Mouse (Mus musculus) megakaryocyte, adult 5-6 weeks (primary cell): ENCODE data around the gene Ncor1. TPM values are rescaled to one million over a fixed set of nuclear protein-coding genes. Genes with fewer than 3 reads are reported as not detected.

Source experiments
- ATAC-seq: 2 replicates; pipeline ENCODE4 v1.8.0; 2016; ENCODE audit warnings: mild to moderate bottlenecking, inconsistent platforms; ENCODE audit not compliant: poor library complexity, severe bottlenecking
- total RNA-seq, 2 experiments: library from RNA; stranded (forward) in 1 of 2; stranded (reverse) in 1 of 2; fragments of 153-499, 151-499 nt in 1 of 2; fragments of 221-1000, 200-1000 nt in 1 of 2; gene quantifications; 2 replicates each; pipeline versions ENCODE4 v1.2.3 to v1.2.4; 2015 to 2017

The Ncor1 gene
- total RNA-seq, 2 experiments from 2014 or later: 213 to 280 TPM

DNA sequence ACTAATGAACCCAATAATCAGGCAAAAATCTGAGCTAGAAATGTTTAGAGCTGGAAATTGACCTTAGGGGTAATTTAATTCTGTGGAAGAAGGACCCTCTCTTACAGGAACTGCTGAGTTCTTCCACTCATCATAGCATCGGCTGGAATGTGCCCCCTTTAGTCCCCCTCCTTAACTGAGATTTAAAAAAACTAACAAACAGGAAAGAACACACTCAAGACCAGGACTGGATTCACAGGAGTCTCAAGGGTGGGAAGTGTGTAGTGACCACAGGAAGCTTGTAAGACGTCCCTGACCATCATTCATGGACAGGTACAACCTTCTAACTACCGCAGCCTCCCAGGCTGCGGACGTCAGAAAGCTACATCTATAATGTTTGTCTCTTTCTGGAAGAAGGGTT, 187.5 kb downstream of the Ncor1 start:
- ATAC-seq: no peak

DNA sequence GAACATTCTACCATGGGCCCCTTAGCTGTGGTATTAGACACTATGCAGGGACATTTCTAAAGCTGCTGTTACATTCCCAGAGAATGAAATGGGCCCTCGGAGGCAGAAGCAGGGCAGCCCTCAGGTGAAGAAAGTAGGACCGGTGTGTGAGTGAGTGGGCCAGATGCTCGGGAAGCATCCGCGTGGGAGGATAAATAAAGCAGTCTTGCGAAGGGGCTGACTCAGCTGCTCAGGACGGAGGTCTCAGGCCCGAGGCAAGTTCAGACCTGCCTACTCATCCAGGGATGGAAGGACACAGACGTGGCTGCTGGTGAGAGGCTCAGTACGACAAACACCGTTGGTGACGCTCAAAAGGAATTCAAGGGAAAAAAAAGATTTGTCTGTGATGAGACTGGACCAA, 189.2 kb downstream of the Ncor1 start:
- ATAC-seq: no peak

DNA sequence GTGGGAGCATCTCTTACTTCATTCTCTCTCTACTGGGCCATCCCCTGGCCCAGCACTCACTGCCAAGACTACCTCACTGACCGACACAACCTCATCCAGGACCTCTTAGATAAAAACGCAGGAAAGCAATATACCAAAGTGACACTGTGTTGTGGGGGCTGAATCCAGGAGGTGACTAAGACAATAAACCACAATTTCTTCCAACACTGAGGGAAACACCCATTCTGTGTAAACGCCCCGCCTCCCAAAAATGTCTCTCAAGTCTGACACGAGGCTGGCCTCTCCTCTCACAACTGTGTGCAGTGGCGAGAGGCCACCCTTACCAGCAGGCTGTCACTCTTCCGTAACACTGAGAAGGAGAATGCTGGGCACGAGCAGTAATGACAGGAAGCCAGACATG, 190.0 kb downstream of the Ncor1 start:
- no peak for ATAC-seq

DNA sequence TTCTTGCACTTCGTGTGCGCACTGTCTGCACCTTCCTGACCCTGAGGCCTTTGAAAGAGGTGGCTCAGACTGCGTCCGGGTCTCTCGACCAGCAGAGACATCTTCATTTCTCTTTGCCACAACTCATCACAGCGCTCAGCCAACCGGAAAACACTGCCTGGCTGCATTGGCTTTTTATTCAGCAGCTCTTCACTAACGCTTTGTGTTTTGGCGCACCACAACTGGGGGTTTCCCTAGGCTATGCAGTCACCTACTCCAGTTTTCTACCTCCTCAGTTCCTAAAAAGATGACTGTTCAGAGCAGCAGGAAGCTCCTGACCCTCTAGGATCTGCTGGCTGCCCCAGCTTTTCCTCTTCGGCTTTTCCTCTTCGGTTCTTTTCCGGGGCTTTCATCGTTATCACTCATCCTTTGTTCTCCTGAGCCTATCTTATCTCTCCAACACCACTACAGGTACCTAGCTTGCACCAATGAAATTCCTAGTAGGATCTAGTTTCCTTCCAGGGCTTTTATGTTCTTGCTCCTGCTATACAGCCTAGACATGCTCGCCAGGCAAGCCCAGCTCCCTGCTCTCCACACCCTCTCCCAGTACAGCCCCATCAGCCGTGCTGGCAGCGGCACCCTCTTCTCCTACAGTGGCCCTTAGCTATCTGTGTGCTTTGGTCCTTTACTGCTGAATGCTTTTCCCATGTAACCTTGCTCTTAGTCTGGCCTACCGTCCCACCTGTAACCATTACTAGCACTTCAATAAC, 191.7 kb downstream of the Ncor1 start:
- no peak for ATAC-seq

Other genes with a start within 250 kb of the Ncor1 start
- gene Adora2b, start 209.6 kb downstream of the Ncor1 start, total RNA-seq (2015): 18.2 and 23.1 TPM in 2 replicates
- 16.7 and 17.1 TPM in 2 replicates for gene Adora2b, start 209.6 kb downstream of the Ncor1 start, total RNA-seq (2017)
- 10.0 and 10.2 TPM in 2 replicates for gene Zswim7, start 177.2 kb downstream of the Ncor1 start, total RNA-seq (2015)
- 1.0 and 3.9 TPM in 2 replicates for gene Zswim7, start 177.2 kb downstream of the Ncor1 start, total RNA-seq (2017)
- gene Ttc19, start 177.1 kb downstream of the Ncor1 start, total RNA-seq (2015): 7.4 and 10.8 TPM in 2 replicates
- gene Ttc19, start 177.1 kb downstream of the Ncor1 start, total RNA-seq (2017): 8.6 and 15.7 TPM in 2 replicates
- gene Pigl, start 81 bp downstream of the Ncor1 start, total RNA-seq (2015): 5.7 and 9.2 TPM in 2 replicates
- gene Pigl, start 81 bp downstream of the Ncor1 start, total RNA-seq (2017): 1.7 and 2.5 TPM in 2 replicates
- gene Cenpv, start 80.7 kb upstream of the Ncor1 start, total RNA-seq (2015): 5.2 and 8.7 TPM in 2 replicates
- gene Cenpv, start 80.7 kb upstream of the Ncor1 start, total RNA-seq (2017): 3.1 and 3.9 TPM in 2 replicates
- gene Ubb, start 92.6 kb upstream of the Ncor1 start, total RNA-seq (2015): 1,447 and 1,627 TPM in 2 replicates
- gene Ubb, start 92.6 kb upstream of the Ncor1 start, total RNA-seq (2017): 835 and 1,053 TPM in 2 replicates
- gene Trpv2, start 115.9 kb upstream of the Ncor1 start, total RNA-seq (2015): 24.9 and 27.9 TPM in 2 replicates
- gene Trpv2, start 115.9 kb upstream of the Ncor1 start, total RNA-seq (2017): 46.6 and 51.1 TPM in 2 replicates
- 5.7 TPM in 2 replicates for gene Lrrc75a, start 190.0 kb upstream of the Ncor1 start, total RNA-seq (2015)
- gene Lrrc75a, start 190.0 kb upstream of the Ncor1 start, total RNA-seq (2017): 3.6 and 5.7 TPM in 2 replicates
- 19.0 and 19.3 TPM in 2 replicates for gene Mmgt2, start 190.1 kb upstream of the Ncor1 start, total RNA-seq (2015)
- gene Mmgt2, start 190.1 kb upstream of the Ncor1 start, total RNA-seq (2017): 7.2 and 10.9 TPM in 2 replicates